Mouse (Mus musculus) heart, embryonic 12.5 days (tissue): ENCODE results near the gene Nxf1. TPM values are rescaled to one million over a fixed set of nuclear protein-coding genes. Genes with fewer than 3 reads are reported as not detected.
A peak's percentile ranks its signal among the peaks of the same experiment; 100 is the strongest.

ENCODE experiments used
- ATAC-seq: fragments of 200-750 bp; cut with Nextera tagmentation; 2 replicates; pipeline ENCODE4 v1.8.0; 2017; ENCODE audit warnings: moderate TSS enrichment, moderate library complexity; ENCODE audit not compliant: insufficient number of reproducible peaks, low FRiP score
- H3K27ac ChIP-seq: fragments of 300-500 bp; sonication (generic); 2 replicates; pipeline ENCODE4 v1.5.1; 2016; ENCODE audit warnings: mild to moderate bottlenecking, moderate library complexity; ENCODE audit not compliant: poor library complexity, severe bottlenecking
- H3K27me3 ChIP-seq: fragments of 300-500 bp; sonication (generic); replicated peaks from 2 replicates; pipeline ENCODE4 v1.6.1; 2016; ENCODE audit warnings: mild to moderate bottlenecking, moderate library complexity
- H3K36me3 ChIP-seq: fragments of 300-500 bp; sonication (generic); 2 replicates; pipeline ENCODE4 v1.6.1; 2016; ENCODE audit warnings: mild to moderate bottlenecking, moderate library complexity
- H3K4me1 ChIP-seq: fragments of 300-500 bp; sonication (generic); replicated peaks from 2 replicates; pipeline ENCODE4 v1.6.1; 2016; ENCODE audit warnings: mild to moderate bottlenecking
- H3K4me2 ChIP-seq: fragments of 300-500 bp; sonication (generic); 2 replicates; pipeline ENCODE4 v1.6.1; 2016; ENCODE audit warnings: mild to moderate bottlenecking, moderate library complexity
- H3K4me3 ChIP-seq: fragments of 300-500 bp; sonication (generic); 2 replicates; pipeline ENCODE4 v1.5.1; 2016; ENCODE audit warnings: mild to moderate bottlenecking
- H3K9ac ChIP-seq: fragments of 300-500 bp; sonication (generic); 2 replicates; pipeline ENCODE4 v1.6.1; 2016; ENCODE audit warnings: mild to moderate bottlenecking, moderate library complexity
- H3K9me3 ChIP-seq: fragments of 300-500 bp; sonication (generic); replicated peaks from 2 replicates; pipeline ENCODE4 v1.6.1; 2016; ENCODE audit warnings: mild to moderate bottlenecking, moderate library complexity
- WGBS: fragments of 180-500 bp; shearing (Covaris S2); methylation state at CpG from one replicate; pipeline ENCODE4 v1.1.7; 2016; 5-methylcytosine and 5-hydroxymethylcytosine counted together
- polyA plus RNA-seq: library from polyadenylated mRNA; unstranded; fragments of >200 nt; fragmentation: Nextera tagmentation; extraction: Ambion mirVana; gene quantifications from 2 replicates; pipeline ENCODE4 v1.2.1, GENCODE M21; 2016

Nxf1 gene
- polyA plus RNA-seq, 1 experiment from 2014 or later, result 149 TPM

GRCm38 (mm10) chr19:8741243-8741869, 15.5 kb upstream of the Nxf1 start, which contains the start of gene Stx5a:
Gene Stx5a (plus strand): TSS chr19:8741413.
- Histone ChIP-seq H3K9me3 (no peaks in the 10 kb centered on the region), H3K4me3 (peak within 1 kb of the TSS; percentile 72), H3K4me1 (peaks cover 21% of the 10 kb centered on the region), H3K36me3 (peaks cover 68% of the 10 kb centered on the region), H3K27me3 (no peaks in the 10 kb centered on the region), H3K27ac (peak within 1 kb of the TSS; percentile 97), H3K9ac (peak within 1 kb of the TSS; percentile 87), H3K4me2 (peak within 1 kb of the TSS; percentile 98)
- peak; percentile 98 for ATAC-seq
- WGBS, result under 1% methylated on average over 36 of the region's 36 CpGs

- Histone ChIP-seq H3K36me3 (peaks cover 76% of the 10 kb centered on the region), H3K27ac (peak overlapping the region; percentile 77), H3K4me2 (peak overlapping the region; percentile 98), H3K27me3 (no peaks in the 10 kb centered on the region), H3K4me3 (peak overlapping the region; percentile 72), H3K9ac (peak overlapping the region; percentile 87), H3K9me3 (no peaks in the 10 kb centered on the region), H3K4me1 (peaks cover 19% of the 10 kb centered on the region)
- WGBS, result 14% methylated on average over 14 of the region's 14 CpGs
- ATAC-seq, result no peak
Measured at GRCm38 (mm10) chr19:8742176-8742575, 14.7 kb upstream of the Nxf1 start.

GRCm38 (mm10) chr19:8745382-8745781, 11.5 kb upstream of the Nxf1 start:
- no peak overlapping the region; the same call in 1 of the 2 replicates for H3K9ac ChIP-seq
- H3K27ac ChIP-seq, result no peak overlapping the region
- no peaks in the 10 kb centered on the region for H3K9me3 ChIP-seq
- no peak overlapping the region for H3K4me2 ChIP-seq
- peaks cover 17% of the 10 kb centered on the region for H3K4me1 ChIP-seq
- peaks cover 80% of the 10 kb centered on the region for H3K36me3 ChIP-seq
- no peaks in the 10 kb centered on the region for H3K27me3 ChIP-seq
- 93% methylated on average over 1 of the region's 1 CpGs for WGBS
- no peak overlapping the region for H3K4me3 ChIP-seq
- ATAC-seq, result no peak

GRCm38 (mm10) chr19:8747368-8747767, 9.5 kb upstream of the Nxf1 start:
- Histone ChIP-seq H3K27ac (no peak overlapping the region), H3K4me3 (no peak overlapping the region), H3K36me3 (peaks cover 94% of the 10 kb centered on the region), H3K27me3 (no peaks in the 10 kb centered on the region), H3K9ac (no peak overlapping the region), H3K4me1 (peaks cover 8% of the 10 kb centered on the region), H3K4me2 (no peak overlapping the region), H3K9me3 (no peaks in the 10 kb centered on the region)
- 64% methylated on average over 2 of the region's 2 CpGs for WGBS
- ATAC-seq, result no peak

- Histone ChIP-seq H3K27ac (no peak overlapping the region), H3K4me1 (peaks cover 20% of the 10 kb centered on the region), H3K9me3 (no peaks in the 10 kb centered on the region), H3K27me3 (no peaks in the 10 kb centered on the region), H3K4me2 (peak overlapping the region; percentile 88), H3K36me3 (peaks cover 47% of the 10 kb centered on the region), H3K9ac (peak overlapping the region; percentile 14; the same call in 1 of the 2 replicates), H3K4me3 (0 out of 2 replicates have a peak overlapping the region, but pooled peaks have one; percentile 94)
- ATAC-seq, result no peak
- WGBS, result 50% methylated on average over 3 of the region's 3 CpGs
Measured at GRCm38 (mm10) chr19:8755652-8756051, 1.2 kb upstream of the Nxf1 start.

GRCm38 (mm10) chr19:8757471-8757998, 662 bp downstream of the Nxf1 start:
- Histone ChIP-seq H3K27me3 (no peaks in the 10 kb centered on the region), H3K9me3 (no peaks in the 10 kb centered on the region), H3K9ac (peak overlapping the region; percentile 95), H3K4me3 (peak overlapping the region; percentile 94), H3K4me1 (peaks cover 20% of the 10 kb centered on the region), H3K36me3 (peaks cover 34% of the 10 kb centered on the region), H3K27ac (peak overlapping the region; percentile 91), H3K4me2 (peak overlapping the region; percentile 88)
- ATAC-seq, result no peak
- WGBS, result 3% methylated on average over 14 of the region's 14 CpGs

GRCm38 (mm10) chr19:8758899-8759298, 2.0 kb downstream of the Nxf1 start:
- Histone ChIP-seq H3K4me3 (no peak overlapping the region; the same call in 1 of the 2 replicates), H3K27ac (no peak overlapping the region), H3K36me3 (peaks cover 36% of the 10 kb centered on the region), H3K4me1 (peaks cover 20% of the 10 kb centered on the region), H3K9me3 (no peaks in the 10 kb centered on the region), H3K4me2 (peak overlapping the region; percentile 63), H3K27me3 (no peaks in the 10 kb centered on the region), H3K9ac (no peak overlapping the region)
- 71% methylated on average over 2 of the region's 2 CpGs for WGBS
- ATAC-seq, result no peak

GRCm38 (mm10) chr19:8760757-8761156, 3.9 kb downstream of the Nxf1 start:
- Histone ChIP-seq H3K4me1 (peaks cover 15% of the 10 kb centered on the region), H3K27ac (no peak overlapping the region), H3K9ac (no peak overlapping the region), H3K36me3 (peaks cover 38% of the 10 kb centered on the region), H3K9me3 (no peaks in the 10 kb centered on the region), H3K27me3 (no peaks in the 10 kb centered on the region), H3K4me3 (no peak overlapping the region), H3K4me2 (no peak overlapping the region)
- ATAC-seq, result no peak
- WGBS, result 93% methylated on average over 2 of the region's 2 CpGs

- Histone ChIP-seq H3K4me3 (no peak overlapping the region), H3K9me3 (no peaks in the 10 kb centered on the region), H3K4me2 (no peak overlapping the region), H3K36me3 (peaks cover 62% of the 10 kb centered on the region), H3K9ac (no peak overlapping the region), H3K4me1 (peaks cover 9% of the 10 kb centered on the region), H3K27ac (no peak overlapping the region), H3K27me3 (no peaks in the 10 kb centered on the region)
- no peak for ATAC-seq
- 84% methylated on average over 4 of the region's 4 CpGs for WGBS
Measured at GRCm38 (mm10) chr19:8763276-8763675, 6.4 kb downstream of the Nxf1 start.

GRCm38 (mm10) chr19:8765562-8765961, 8.7 kb downstream of the Nxf1 start:
- peaks cover 81% of the 10 kb centered on the region for H3K36me3 ChIP-seq
- no peak overlapping the region for H3K9ac ChIP-seq
- no peaks in the 10 kb centered on the region for H3K27me3 ChIP-seq
- H3K4me1 ChIP-seq, result peaks cover 4% of the 10 kb centered on the region
- H3K4me3 ChIP-seq, result no peak overlapping the region
- ATAC-seq, result no peak
- H3K27ac ChIP-seq, result no peak overlapping the region
- H3K4me2 ChIP-seq, result no peak overlapping the region
- 96% methylated on average over 9 of the region's 9 CpGs for WGBS
- no peaks in the 10 kb centered on the region for H3K9me3 ChIP-seq

- Histone ChIP-seq H3K9me3 (no peaks in the 10 kb centered on the region), H3K4me2 (peak within 1 kb of the TSS; percentile 87), H3K27me3 (no peaks in the 10 kb centered on the region), H3K36me3 (peaks cover 57% of the 10 kb centered on the region), H3K27ac (peak within 1 kb of the TSS; percentile 92), H3K4me3 (peak within 1 kb of the TSS; percentile 74), H3K9ac (peak within 1 kb of the TSS; percentile 98), H3K4me1 (peaks cover 28% of the 10 kb centered on the region)
- peak; percentile 44; the same call in 1 of the 2 replicates for ATAC-seq
- 20% methylated on average over 29 of the region's 29 CpGs for WGBS
Measured at GRCm38 (mm10) chr19:8770567-8771270, 13.8 kb downstream of the Nxf1 start, which contains the start of gene Tmem223. Gene Tmem223 (plus strand): TSS chr19:8770996.
